Mouse (Mus musculus) E14TG2a.4 (cell line): ENCODE measurements around the gene Gramd1a.

Source experiments
- CTCF ChIP-seq: conservative IDR thresholded peaks from 2 replicates; pipeline ENCODE4 v1.5.1; 2014; ENCODE audit warnings: low read length
- NANOG ChIP-seq: IDR thresholded peaks from 2 replicates; pipeline ENCODE4 v1.6.1; 2014; ENCODE audit warnings: borderline replicate concordance, low read length, mixed read lengths

GRCm38 (mm10) chr7:31195591-31196307 is 40.1 kb upstream of the Gramd1a start:
- TF ChIP-seq CTCF = no peak
- no peak for TF ChIP-seq NANOG
